ENCODE assay signal across 8 mouse cellular contexts in the genomic region with DNA sequence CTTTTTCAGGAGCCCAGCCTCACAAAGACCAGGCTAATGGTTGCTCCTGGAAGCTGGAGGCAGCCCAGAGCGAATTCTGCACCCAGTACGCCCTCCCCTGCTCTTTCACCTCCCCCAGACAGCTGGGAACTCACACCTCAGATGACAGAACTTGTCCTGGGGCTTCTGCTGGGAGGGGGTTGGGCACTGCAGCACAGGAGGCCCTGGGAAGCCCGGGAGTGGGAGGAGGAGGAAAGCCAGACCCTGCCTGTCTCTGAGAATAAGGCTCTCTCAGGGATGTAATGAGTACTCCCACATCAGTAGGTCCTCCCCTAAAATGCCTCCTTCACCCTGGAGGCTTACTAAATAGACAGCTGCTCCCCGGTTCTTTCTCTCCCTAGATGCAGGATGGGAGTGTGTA. TPM values are rescaled to one million over a fixed set of nuclear protein-coding genes. Genes with fewer than 3 reads are reported as not detected.
DNase-seq lines count a peak whose midpoint lies in the region; ATAC-seq and TF ChIP-seq lines count a peak whose summit lies in the region.

No protein-coding gene starts in this region.

- peaks cover 15% of the 10 kb centered on the region for H3K36me3 ChIP-seq in embryonic facial prominence, embryonic 12.5 days
- H3K36me3 ChIP-seq in liver, embryonic 13.5 days: peaks cover 28% of the 10 kb centered on the region

- intact Hi-C loops in left cerebral cortex, adult 2 months (cut with DNase I): no loop called here
- intact Hi-C loops in left cerebral cortex, postnatal 10 days (cut with DNase I): no loop called here

- H3K4me1 ChIP-seq in embryonic facial prominence, embryonic 12.5 days: peaks cover 23% of the 10 kb centered on the region
- peaks cover 42% of the 10 kb centered on the region for H3K4me1 ChIP-seq in liver, embryonic 13.5 days (replicated peaks)

- H3K4me2 ChIP-seq in embryonic facial prominence, embryonic 12.5 days (replicated peaks): no peak overlapping the region; the same call in 1 of the 2 replicates
- no peak overlapping the region for H3K4me2 ChIP-seq in liver, embryonic 13.5 days

- H3K27me3 ChIP-seq in embryonic facial prominence, embryonic 12.5 days: no peaks in the 10 kb centered on the region
- no peaks in the 10 kb centered on the region for H3K27me3 ChIP-seq in liver, embryonic 13.5 days

- H3K27ac ChIP-seq in left cerebral cortex, adult 2 months: peak overlapping the region; percentile 78
- H3K27ac ChIP-seq in embryonic facial prominence, embryonic 12.5 days: peak overlapping the region; percentile 55; the same call in 1 of the 2 replicates
- H3K27ac ChIP-seq in liver, embryonic 13.5 days: peak overlapping the region; percentile 94; the same call in 1 of the 2 replicates

- no peak for ATAC-seq in embryonic facial prominence, embryonic 12.5 days (ENCODE audit: insufficient number of reproducible peaks, insufficient read depth, low FRiP score, low TSS enrichment)
- no peak for ATAC-seq in liver, embryonic 13.5 days (ENCODE audit: low read depth)
- no peak for ATAC-seq in megakaryocyte, adult 5-6 weeks (ENCODE audit: poor library complexity, severe bottlenecking)

- no peak for TF ChIP-seq CTCF in left cerebral cortex, adult 2 months (IDR thresholded peaks at IDR 0.05)

- no peak overlapping the region for H3K4me3 ChIP-seq in left cerebral cortex, adult 2 months
- H3K4me3 ChIP-seq in embryonic facial prominence, embryonic 12.5 days: no peak overlapping the region
- no peak overlapping the region for H3K4me3 ChIP-seq in liver, embryonic 13.5 days (replicated peaks)

- H3K9ac ChIP-seq in embryonic facial prominence, embryonic 12.5 days: no peak overlapping the region; the same call in 1 of the 2 replicates
- 0 out of 2 replicates have a peak overlapping the region, but pooled peaks have one; percentile 19 for H3K9ac ChIP-seq in liver, embryonic 13.5 days

- H3K9me3 ChIP-seq in embryonic facial prominence, embryonic 12.5 days: no peaks in the 10 kb centered on the region
- H3K9me3 ChIP-seq in liver, embryonic 13.5 days (replicated peaks): no peaks in the 10 kb centered on the region

- WGBS in embryonic facial prominence, embryonic 12.5 days: 34% methylated on average over 4 of the region's 4 CpGs
- 56% methylated on average over 4 of the region's 4 CpGs for WGBS in liver, embryonic 13.5 days (ENCODE audit: insufficient replicate concordance)

- DNase-seq in cerebellum, adult 9-10 months: peak; percentile 45
- DNase-seq in cerebellum, postnatal 36 days: no peak
- peak; percentile 32 to 54 for DNase-seq in left cerebral cortex, adult 2 months (ENCODE audit: extremely low spot score in 1 of 2, low spot score in 2 of 2)
- DNase-seq in left cerebral cortex, postnatal 10 days (ENCODE audit: extremely low spot score in 1 of 2, low spot score in 2 of 2): no peak
- no peak for DNase-seq in liver, embryonic 13.5 days
- no peak for DNase-seq in B cell, adult 2 months

RNA-seq across cellular contexts. Expression of a gene that starts 1.2 kb away (rescaled TPM):
- 1,000 to 10,000 TPM; 1,115 to 1,119 TPM for total RNA-seq in left cerebral cortex, adult 2 months (2021)
- 1,000 to 10,000 TPM; 1,124 to 1,163 TPM for total RNA-seq in left cerebral cortex, postnatal 10 days (2021)
- polyA plus RNA-seq in embryonic facial prominence, embryonic 12.5 days (2016; fragmentation: Nextera tagmentation; extraction: Ambion mirVana): 84.3 and 85.0 TPM in 2 replicates
- 12.5 and 15.9 TPM in 2 replicates for polyA plus RNA-seq in liver, embryonic 13.5 days (2015; fragmentation: Nextera tagmentation; extraction: Ambion mirVana)
- 53.9 and 66.6 TPM in 2 replicates for total RNA-seq in megakaryocyte, adult 5-6 weeks (2015)
- 11.2 and 21.8 TPM in 2 replicates for total RNA-seq in megakaryocyte, adult 5-6 weeks (2017)

RNA-seq across cellular contexts. Expression of a gene that starts 7.9 kb away (rescaled TPM):
- 100 to 1,000 TPM; 114 to 185 TPM for total RNA-seq in left cerebral cortex, adult 2 months (2021)
- 10 to 100 TPM; 71.2 to 83.9 TPM for total RNA-seq in left cerebral cortex, postnatal 10 days (2021)
- 11.4 and 11.5 TPM in 2 replicates for polyA plus RNA-seq in embryonic facial prominence, embryonic 12.5 days (2016; fragmentation: Nextera tagmentation; extraction: Ambion mirVana)
- polyA plus RNA-seq in liver, embryonic 13.5 days (2015; fragmentation: Nextera tagmentation; extraction: Ambion mirVana): 1.9 TPM in 2 replicates
- 6.7 and 12.5 TPM in 2 replicates for total RNA-seq in megakaryocyte, adult 5-6 weeks (2015)
- 7.9 and 8.5 TPM in 2 replicates for total RNA-seq in megakaryocyte, adult 5-6 weeks (2017)

RNA-seq across cellular contexts. Expression of a gene that starts 16.5 kb away (rescaled TPM):
- total RNA-seq in left cerebral cortex, adult 2 months (2021): 10 to 100 TPM; 23.3 to 28.0 TPM
- total RNA-seq in left cerebral cortex, postnatal 10 days (2021): 10 to 100 TPM; 12.0 to 12.1 TPM
- polyA plus RNA-seq in embryonic facial prominence, embryonic 12.5 days (2016; fragmentation: Nextera tagmentation; extraction: Ambion mirVana): 36.8 and 43.5 TPM in 2 replicates
- 30.8 and 31.7 TPM in 2 replicates for polyA plus RNA-seq in liver, embryonic 13.5 days (2015; fragmentation: Nextera tagmentation; extraction: Ambion mirVana)
- total RNA-seq in megakaryocyte, adult 5-6 weeks (2015): 13.2 and 15.7 TPM in 2 replicates
- 11.4 and 26.6 TPM in 2 replicates for total RNA-seq in megakaryocyte, adult 5-6 weeks (2017)

RNA-seq across cellular contexts. Expression of a gene that starts 27.6 kb away (rescaled TPM):
- 10 to 100 TPM; 31.1 to 33.8 TPM for total RNA-seq in left cerebral cortex, adult 2 months (2021)
- 10 to 100 TPM; 21.9 to 25.5 TPM for total RNA-seq in left cerebral cortex, postnatal 10 days (2021)
- 12.3 and 12.6 TPM in 2 replicates for polyA plus RNA-seq in embryonic facial prominence, embryonic 12.5 days (2016; fragmentation: Nextera tagmentation; extraction: Ambion mirVana)
- 3.5 TPM in 2 replicates for polyA plus RNA-seq in liver, embryonic 13.5 days (2015; fragmentation: Nextera tagmentation; extraction: Ambion mirVana)
- total RNA-seq in megakaryocyte, adult 5-6 weeks (2015): 18.8 and 20.5 TPM in 2 replicates
- total RNA-seq in megakaryocyte, adult 5-6 weeks (2017): 17.7 and 20.2 TPM in 2 replicates

RNA-seq across cellular contexts. Expression of a gene that starts 33.1 kb away (rescaled TPM):
- under 1 TPM; 0.57 to 0.82 TPM for total RNA-seq in left cerebral cortex, adult 2 months (2021)
- under 1 TPM; 0.57 to 0.73 TPM for total RNA-seq in left cerebral cortex, postnatal 10 days (2021)
- polyA plus RNA-seq in embryonic facial prominence, embryonic 12.5 days (2016; fragmentation: Nextera tagmentation; extraction: Ambion mirVana): 0.65 and 0.73 TPM in 2 replicates
- 0.17 and 0.18 TPM in 2 replicates for polyA plus RNA-seq in liver, embryonic 13.5 days (2015; fragmentation: Nextera tagmentation; extraction: Ambion mirVana)
- not detected in 2 replicates for total RNA-seq in megakaryocyte, adult 5-6 weeks (2015)
- total RNA-seq in megakaryocyte, adult 5-6 weeks (2017): not detected in 2 replicates

Comparison
In these comparisons a context has a peak if more than half of its experiments do, and no peak if none do; other contexts are left out.
1. DNase-seq: peak in cerebellum, adult 9-10 months (single experiment) and left cerebral cortex, adult 2 months (2 of 2); none in cerebellum, postnatal 36 days (0 of 2), left cerebral cortex, postnatal 10 days (0 of 2), liver, embryonic 13.5 days (single experiment) and B cell, adult 2 months (0 of 2).
2. RNA of a gene that starts 1.2 kb away (total RNA-seq): 1,124 to 1,163 TPM in left cerebral cortex, postnatal 10 days and 1,115 to 1,119 TPM in left cerebral cortex, adult 2 months; 11.2 to 66.6 TPM in megakaryocyte, adult 5-6 weeks; every median in the first group is over 10 times any median in the second.
3. RNA of a gene that starts 7.9 kb away (total RNA-seq): 114 to 185 TPM in left cerebral cortex, adult 2 months and 71.2 to 83.9 TPM in left cerebral cortex, postnatal 10 days; 6.7 to 12.5 TPM in megakaryocyte, adult 5-6 weeks; every median in the first group is over 4 times any median in the second.
4. Peak in every context shown above with its lines, with median percentiles within 50 percentile points of each other: H3K27ac ChIP-seq.